Mouse (Mus musculus): ENCODE data around the gene Prkci.

The Prkci gene

DNA sequence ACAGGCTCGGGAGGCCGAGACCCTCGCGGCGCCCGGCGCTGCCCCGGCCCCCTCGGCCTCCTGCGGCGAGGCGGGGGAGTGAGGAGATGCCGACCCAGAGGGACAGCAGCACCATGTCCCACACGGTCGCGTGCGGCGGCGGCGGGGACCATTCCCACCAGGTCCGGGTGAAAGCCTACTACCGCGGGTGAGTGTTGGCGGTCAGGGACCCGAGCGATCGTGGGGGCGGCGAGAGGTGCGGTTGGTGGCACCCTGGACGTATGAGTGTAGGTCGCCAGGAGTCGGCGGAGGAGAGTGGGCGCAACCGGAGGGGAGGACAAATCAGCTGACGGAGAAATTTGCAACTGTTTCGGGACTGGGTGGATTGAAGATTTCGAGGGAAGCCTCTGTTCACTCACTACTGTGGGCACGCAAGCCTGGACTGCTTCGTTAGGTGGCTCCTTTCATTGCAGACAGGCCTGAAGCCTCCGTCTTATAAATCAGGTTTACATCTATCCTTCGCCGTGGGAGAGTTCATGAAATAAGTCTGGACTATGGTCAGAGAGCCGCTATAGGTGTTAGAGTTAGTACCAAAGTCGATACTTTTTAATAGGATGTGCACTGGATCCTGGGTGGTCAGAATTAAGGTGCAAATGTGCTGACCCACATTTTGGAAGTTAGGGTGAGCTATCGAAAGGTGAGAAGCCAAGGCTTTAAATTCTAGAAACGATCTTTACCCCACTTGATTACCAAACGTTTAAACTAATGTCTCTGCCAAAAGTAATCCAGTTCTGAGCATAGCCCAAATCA is 546 bp downstream of the Prkci start:
- no peak for DNase-seq

DNA sequence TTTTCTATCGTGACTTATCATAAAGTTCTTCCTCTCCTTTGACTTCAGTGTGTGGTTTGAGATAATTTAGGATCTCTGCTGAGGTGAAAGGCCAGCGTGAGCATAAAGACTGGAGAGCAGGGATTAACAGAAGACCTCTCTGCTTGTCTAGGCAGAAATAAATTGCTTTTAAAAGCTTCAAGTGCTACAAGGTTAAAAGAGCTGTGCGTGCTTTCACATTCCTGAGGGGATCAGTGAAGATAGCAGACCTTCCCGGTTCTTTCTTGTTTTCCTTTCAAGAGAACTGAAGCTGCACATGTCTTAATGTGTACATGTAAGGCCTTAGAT is 1.1 kb downstream of the Prkci start:
- DNase-seq = no peak

DNA sequence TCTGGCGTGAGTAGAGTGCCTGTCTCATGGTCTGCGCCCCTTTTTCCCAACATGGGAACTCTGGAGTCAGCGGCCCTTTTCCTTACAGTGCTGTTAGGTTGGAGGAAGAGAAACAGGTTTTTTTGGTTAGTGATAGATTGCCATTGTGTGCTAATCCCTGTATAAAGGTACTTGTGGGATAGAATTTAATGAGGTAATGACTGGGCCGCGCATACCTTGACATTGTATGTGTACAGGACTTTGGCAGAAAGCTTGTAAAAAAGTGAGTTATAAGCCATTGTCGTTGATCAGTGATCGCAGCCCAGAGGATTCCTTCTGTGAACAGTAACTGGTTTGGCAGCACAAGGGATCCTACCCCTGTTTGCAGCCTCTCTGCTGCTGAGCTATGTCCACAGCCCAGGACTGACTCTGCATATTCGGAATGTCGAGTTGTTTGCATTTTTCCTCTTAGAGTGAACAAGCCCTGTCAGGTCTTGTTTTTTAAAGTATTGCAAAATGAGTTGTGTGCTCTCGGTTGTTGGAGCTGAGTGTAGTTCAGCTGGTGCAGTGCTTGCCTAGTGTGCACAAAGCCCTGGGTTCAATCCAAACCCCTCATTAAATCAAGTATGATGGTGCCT is 4.0 kb downstream of the Prkci start:
- no peak for DNase-seq

- no peak for DNase-seq
Observed at GRCm38 (mm10) chr3:31000018-31000407, 4.5 kb downstream of the Prkci start.

DNA sequence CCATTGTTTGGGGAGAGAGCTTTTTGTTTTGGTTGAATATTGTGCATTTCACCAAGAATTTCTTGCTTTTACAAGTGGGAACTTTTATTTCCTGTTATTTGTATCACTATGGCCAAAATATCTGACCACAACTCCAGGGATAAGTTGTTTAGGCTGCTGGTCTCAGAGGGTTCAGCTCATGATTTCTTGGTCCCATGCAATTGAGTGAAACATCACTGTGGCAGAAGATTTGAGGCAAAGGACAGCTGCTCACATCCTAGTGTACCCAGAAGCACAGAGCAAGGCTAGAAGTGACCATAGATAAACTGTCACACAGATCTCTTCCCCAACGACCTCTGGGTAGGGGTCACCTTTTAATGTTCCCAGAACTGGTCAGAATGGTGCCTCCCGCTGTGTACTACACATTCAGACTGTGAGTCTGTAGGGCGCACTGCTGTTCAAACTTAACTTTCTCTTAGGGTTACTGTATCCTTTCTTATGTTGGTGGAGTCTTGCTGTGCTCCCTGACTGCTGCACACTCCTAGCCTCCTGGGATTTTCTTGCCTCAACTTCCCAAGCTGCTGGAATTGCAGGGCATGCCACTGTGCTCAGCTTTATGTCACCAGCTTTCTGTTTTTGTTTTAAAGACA is 5.6 kb downstream of the Prkci start:
- no peak for DNase-seq

- DNase-seq = no peak
Observed at GRCm38 (mm10) chr3:31004320-31005209, 9.0 kb downstream of the Prkci start.

GRCm38 (mm10) chr3:31014374-31014773 is 18.8 kb downstream of the Prkci start:
- no peak for DNase-seq

DNA sequence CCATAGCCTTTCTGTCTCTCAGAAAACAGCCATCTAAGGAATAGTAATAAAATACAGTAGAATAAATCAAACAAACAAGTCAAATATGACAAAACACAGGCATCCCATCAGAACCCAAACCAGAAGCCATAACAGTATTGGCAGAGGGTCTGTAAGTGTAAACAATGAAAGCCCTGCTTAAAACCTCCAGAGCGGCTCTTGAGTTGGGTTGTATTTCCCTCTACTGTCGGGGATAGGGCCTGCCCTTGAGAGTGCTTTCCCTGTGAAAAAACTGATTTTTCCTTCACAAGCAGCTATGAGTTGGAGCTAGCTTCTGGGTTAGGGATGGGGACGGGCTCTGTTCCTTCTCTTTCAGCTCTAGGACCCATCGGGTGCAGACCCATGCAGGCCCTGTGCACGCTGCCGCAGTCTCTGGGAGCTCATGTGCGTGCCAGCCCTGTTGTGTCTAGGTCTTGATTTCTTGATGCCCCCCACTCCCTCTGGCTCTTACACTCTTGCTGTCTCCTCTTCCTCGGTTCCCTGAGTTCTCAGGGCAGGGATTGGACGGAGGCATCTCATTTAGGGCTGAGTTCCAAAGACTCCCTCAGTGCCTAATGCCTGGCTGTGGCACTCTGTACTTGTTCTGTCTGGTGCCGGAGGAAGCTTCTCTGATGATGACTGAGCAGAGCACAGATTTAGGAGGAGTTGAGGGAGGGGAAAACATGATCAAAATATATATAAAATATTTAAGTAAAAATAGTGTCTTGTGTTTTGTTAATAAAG is 20.3 kb downstream of the Prkci start:
- peak; percentile 35 to 51 for DNase-seq

DNA sequence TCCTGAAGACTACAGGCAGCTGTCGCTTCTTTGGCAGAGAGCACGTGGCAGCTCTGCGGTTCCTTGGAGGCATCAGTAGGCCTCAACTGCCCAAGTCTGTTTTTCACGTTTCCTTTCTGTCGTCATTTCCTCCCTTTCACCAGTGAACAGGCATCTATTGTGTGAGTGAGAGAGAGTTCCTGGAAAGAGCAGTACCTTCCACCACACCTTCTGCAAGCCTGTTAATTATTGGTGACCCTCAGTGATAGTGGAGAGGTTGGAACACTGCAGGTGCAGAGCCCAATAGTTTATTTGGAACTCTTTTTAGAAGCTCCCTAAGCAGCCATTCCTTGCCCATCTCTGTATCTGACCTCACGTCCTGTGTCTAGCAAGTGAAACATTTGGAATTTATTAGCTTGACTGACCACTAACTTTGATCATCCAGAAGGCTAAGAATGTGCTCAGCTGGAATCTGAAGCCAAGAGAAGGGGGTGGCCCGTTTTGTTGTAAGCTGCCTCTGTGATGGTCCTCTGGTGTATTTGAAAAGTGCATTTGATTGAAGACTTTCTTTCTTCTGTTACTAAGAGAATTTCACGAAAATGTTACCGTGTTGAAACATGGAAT is 21.1 kb downstream of the Prkci start:
- peak; percentile 40 to 44 for DNase-seq

DNA sequence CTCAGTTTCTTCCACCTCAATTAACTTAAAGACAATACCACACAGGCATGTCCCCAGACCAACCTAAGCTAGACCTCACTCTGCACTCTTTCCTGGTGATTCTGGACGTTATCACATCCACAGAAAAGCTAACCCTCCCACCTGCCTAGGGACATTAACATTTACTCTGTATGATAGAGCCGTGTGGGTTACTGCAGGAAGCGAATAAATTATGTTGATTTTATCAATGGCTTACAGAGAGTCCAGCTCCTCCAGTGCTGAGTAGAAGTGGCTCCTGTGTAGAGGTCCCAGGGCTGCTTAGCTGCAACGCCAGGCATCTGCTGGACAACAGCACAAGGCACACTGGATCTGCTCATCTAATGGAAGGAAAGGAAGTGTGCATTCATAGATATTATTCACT is 22.1 kb downstream of the Prkci start:
- no peak for DNase-seq

- no peak for DNase-seq
Observed at GRCm38 (mm10) chr3:31019287-31019686, 23.7 kb downstream of the Prkci start.

- no peak for DNase-seq
Observed at GRCm38 (mm10) chr3:31019793-31020447, 24.4 kb downstream of the Prkci start.

DNA sequence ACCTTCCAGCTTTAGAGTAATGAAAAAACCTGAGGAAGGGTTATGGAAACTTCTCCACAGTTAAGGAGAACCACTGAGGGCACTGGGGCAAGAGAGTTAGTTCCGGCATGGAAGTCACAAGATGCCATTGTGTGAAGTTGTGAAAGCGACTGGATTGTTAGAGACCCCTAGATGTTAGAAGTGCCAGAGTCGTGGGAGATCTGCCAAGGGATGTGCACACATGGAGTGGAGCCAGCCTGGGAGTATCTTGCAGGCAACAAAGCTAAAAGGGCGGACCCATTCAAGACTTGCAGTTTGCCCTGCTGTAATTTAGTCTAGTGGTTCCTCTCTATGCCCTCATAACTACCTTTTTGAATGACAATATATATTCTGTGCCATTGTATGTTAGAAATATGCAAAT is 25.1 kb downstream of the Prkci start:
- DNase-seq = peak; percentile 29 to 49

DNA sequence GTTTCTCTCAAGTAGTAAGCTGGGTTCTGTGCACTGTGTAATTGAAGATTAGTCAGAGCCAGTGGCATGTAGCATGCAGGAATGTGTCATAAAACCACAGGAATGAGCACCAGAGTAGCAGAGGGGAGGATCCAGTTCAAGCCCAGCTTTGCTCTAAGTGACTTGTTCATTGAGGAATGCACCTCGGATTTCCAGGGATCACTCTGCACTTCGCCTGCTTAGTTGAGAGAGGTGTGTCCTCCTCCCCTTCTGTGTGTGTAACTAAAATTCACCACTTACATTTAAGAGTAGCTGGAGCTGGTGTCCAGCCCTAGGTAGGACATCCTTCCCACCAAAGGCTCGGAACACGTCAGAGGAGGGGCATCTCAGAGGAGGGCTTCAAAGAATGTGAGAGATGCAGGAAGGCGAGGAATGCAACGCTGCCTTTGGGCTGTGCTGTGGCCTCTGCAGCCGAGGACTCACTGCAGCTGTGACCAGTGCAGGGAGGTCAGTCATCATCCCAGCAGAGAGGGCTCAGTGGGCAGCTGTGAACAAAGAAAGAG is 27.4 kb downstream of the Prkci start:
- DNase-seq = no peak

DNA sequence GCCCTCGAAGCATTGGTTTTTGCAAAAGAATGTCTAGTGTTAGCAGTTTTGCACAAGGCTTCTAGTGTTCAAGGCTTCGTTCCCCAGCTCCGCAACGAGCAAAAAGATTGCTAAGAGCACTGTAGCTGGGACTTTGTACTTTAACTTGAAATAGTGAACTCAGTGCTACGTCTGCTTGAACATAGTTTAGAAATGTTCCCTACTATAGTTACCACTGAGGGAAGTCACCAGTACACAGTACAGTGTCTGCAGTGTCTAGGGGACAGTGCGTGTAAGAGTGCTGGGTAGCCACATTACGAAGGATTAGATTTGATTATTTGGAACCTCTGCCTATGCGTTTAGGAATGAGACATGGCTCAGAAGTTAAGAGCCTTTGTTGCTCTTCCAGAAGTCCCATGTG is 32.2 kb downstream of the Prkci start:
- no peak for DNase-seq

DNA sequence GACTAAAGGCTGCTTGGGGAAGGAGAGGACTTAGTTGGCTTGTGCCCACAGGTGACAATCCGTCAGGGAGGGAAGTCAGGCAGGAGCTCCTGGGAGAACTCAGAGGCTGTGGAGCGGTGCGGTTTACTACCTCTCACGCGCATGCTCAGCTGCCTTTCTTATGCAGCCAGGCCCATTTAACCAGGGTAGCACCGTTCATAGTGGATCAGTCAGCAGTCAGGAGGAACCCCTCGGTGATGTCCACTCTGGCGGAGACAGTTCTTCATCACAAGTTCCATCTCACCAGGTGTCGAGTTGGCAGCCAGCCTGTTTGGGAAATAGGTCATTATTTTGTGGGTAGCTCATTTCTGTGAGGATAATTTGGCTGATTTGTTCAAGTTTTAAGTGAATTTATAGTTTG is 36.1 kb downstream of the Prkci start:
- peak; percentile 31 to 38 for DNase-seq

DNA sequence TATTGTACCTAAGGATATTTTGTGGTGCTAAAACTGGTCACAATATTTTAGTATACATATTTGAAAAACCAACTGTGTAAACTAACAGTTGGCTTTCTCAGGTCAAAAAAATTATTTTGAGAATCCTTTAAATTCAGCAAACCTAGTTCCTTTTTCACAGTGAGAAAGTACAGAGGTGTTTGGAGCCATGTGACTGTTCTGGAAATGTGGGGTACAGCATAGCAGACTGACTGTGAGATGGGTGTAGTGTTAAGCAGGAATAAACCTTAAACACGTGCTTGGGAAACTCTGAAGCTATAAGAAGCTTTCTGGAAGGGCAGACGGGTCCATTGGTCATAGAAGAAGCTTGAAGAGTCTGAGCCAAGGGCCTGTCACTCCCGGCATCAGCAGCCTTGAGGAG is 38.1 kb downstream of the Prkci start:
- DNase-seq = no peak

- DNase-seq = no peak
Observed at GRCm38 (mm10) chr3:31037851-31038250, 42.3 kb downstream of the Prkci start.

DNA sequence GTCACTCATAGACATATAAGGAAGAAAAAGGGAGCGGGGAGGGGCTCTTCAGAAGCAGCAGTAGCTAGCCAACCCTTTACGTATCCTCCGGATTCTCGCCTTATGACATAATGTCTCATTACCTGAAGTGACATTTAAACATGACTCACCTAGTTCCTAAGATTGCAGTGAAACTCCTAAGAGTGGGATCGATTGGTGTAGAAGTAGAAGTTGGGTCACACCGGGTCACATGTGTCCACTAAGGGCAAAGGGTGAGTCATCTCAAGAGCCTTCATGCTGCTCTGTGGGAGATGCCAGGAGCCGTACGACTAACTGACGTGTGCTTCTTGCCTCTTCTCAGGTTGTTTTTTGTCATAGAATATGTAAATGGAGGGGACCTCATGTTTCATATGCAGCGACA is 43.1 kb downstream of the Prkci start:
- DNase-seq = no peak

DNA sequence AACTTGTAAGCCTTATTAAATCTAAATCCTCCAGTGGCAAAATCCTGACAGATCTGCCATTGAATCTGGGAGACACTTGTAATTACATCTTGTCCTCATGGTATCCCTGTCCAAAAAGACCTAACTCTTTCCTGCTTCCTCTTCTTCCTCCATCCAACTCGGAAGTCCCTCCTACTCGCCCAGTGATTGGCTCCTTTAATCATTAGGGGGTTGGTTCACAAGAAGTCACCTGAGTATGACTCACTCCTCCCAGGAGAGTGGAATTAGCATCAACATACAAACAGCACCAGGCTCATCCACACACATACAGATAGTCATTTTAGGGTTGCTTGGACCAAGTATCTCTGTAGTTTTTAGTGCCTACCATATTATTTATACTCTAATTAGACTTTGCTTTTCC is 47.4 kb downstream of the Prkci start:
- DNase-seq = no peak

GRCm38 (mm10) chr3:31047263-31047662 is 51.7 kb downstream of the Prkci start:
- peak; percentile 31 to 39 for DNase-seq

Measured in cerebellum, postnatal 10 days (tissue).